Mouse (Mus musculus) cerebellum, postnatal 36 days (tissue): ENCODE measurements around the gene Tacr1.

Source experiments
- DNase-seq, 2 experiments: peaks; one replicate each; pipeline ENCODE4 v3.0.0; 2021 to 2022; ENCODE audit warnings: mixed read lengths in 2 of 2

The Tacr1 gene

DNA sequence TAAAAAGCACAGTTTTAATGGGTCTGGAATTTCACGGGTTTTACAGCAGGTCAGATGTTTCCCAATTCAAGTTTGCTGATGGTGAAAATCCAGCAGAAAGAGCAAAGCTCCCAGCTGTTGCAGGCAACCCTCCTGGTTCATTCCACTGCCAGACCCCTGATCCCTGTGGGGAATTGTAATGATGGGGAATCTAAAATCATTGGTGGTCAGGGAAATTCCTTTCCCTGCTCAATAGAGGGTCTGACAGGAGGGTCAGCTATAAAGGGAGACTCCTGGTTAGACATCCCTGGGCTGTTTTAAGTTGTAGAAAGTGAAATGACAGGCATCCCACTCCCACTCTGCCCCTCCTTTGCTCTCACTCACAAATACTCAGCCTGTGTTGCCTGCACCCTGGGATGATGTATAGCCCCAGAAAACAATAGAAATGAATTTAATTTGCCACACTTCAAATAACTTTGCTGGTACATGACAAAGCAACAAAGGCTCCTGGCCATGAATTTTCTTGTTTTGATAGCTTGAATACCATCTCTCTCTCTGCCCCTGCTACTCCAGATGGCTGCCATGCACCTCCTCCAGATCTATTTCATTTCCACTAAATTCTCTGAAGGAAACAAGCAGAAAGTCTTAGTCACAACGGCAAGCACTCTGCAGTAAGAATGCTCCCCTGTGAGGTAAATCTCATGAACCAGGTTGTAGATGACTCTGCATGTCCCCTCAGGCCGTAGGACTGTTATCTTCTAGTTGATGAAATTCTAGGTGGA lies 123.2 kb downstream of the Tacr1 start:
- no peak for DNase-seq

DNA sequence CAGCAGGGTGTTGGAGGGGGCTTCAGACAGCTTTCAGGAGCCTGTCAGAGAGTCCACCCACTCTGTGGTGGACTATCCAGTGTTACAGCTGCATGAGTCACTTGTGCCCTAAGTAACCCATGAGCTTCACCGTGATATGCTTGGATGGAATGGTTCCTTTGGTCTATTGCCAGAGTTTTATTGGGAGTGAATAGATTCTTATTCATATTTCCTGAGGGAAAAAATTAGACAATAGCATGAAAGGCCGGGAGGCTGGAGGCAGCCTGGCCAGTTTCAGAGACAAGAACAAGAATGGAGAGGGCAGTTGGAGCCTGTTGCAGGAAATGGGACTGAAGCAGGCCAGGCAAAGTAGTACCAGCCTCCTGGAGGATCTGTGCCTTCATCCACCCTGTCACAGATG lies 126.5 kb downstream of the Tacr1 start:
- DNase-seq, result no peak

DNA sequence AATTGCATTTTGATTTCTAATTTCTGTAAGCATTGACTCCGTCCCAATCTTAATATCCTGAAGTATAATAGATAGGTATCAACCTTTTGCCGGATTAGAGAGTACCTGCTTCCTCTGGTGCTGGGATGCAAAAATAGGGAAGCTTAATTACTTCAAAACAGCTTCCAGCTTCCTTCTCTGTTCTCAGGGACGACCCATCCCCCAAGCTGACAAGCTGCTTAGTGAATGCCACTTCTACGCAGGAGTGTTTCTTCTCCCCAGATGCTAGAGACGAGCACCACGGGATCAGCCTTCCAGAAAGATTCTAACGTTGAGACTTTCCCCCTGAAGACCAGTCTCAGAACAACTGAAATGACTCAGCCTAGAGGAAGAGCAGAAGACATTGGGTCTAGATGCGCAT lies 134.5 kb downstream of the Tacr1 start:
- no peak for DNase-seq

DNA sequence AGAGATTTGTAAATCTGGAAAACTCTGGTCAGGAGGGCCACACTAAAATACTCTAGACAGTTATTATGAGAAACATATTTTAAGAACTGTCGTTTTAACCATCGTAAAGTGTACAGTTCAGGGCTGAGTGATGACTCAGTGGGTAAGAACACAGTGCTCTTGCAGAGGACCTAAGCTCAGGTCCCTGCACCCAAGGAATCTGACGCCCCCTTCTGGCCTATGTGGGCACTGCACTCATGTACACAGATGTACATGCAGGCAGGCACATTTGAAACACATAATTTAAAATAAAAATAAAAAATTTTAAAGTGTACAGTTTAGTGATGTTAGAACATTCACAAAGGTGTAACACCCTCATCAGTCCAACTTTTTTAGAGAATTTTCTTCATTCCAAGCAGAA lies 147.1 kb downstream of the Tacr1 start:
- DNase-seq, result no peak

DNA sequence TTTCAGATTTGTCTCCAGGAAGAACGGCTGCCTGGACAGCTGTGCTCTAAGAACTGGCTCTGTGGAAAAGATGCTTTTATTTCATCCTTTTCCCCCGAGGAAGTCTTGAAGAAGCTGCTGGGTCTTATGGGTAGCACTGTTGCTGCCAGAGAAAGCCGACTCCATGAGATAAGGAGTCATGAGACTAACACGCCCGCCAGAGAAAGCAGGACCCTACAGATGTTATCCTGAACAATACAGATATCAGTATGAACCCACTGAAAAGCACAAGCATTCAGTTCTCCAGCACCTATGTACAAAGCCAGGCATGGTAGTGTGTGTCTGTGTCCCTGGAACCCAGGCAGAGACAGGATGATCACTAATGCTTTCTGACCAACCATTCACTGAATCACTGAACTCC lies 173.3 kb downstream of the Tacr1 start:
- DNase-seq, result no peak

DNA sequence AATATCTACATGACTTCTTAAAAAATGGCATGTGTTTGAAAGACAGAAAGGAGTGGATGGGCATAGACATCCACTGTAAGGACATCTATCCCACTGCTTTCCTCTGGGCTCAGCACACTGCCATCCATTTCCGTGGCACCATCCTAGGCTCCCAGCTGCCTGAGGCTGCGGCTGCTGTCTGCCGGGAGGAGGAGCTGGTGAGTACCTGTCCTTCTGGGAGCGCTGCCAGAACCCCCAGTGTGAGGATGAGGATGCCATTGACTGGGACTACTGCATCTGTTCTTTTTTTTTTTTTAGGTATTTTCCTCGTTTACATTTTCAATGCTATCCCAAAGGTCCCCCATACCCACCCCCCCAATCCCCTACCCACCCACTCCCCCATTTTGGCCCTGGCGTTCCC lies 183.3 kb downstream of the Tacr1 start:
- no peak for DNase-seq

DNA sequence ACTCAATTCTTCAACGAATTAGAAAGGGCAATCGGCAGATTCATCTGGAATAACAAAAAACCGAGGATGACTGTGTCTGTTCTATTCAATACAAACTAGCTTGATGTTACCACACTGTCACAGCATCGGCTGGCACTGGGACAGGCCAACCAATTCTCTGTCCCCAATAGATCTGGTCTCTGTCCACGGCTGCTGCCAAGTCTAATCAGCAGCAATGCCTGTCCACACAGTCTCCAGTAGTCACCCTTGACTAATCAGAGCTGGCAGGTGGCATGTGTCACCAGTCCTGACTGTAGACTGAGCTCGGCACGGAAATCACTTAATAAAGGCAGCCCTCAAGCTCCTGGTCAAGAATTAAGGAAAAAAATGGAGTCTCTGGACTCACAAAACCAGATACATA lies 187.3 kb downstream of the Tacr1 start:
- DNase-seq, result no peak

- no peak for DNase-seq
These were observed 193.4 kb downstream of the Tacr1 start for GRCm38 (mm10) chr6:82595461-82596090.

DNA sequence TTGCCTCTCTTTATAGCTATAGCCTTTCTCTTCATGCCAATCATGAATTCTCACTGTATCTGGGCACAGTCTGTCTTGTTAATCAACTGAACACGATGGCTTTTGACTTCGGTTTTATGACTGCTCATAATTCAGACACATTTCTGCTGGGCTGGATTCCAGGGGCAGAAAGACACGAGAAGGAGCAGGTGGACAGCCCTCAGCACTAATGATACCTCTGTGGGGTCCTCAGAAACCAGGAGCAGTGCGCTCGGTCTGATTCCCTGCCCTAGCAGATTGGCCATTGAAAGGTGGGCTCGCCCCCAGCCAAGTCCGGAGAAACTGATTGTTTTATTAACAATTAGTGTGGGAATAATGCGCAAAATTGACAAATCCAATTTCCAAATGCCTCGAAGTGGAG lies 201.1 kb downstream of the Tacr1 start:
- no peak for DNase-seq

GRCm38 (mm10) chr6:82603665-82604064 lies 201.5 kb downstream of the Tacr1 start:
- DNase-seq, result peak; percentile 17 to 20

- DNase-seq, result no peak
These were observed 202.7 kb downstream of the Tacr1 start for GRCm38 (mm10) chr6:82604791-82605190.

GRCm38 (mm10) chr6:82608756-82609155 lies 206.6 kb downstream of the Tacr1 start:
- no peak for DNase-seq

DNA sequence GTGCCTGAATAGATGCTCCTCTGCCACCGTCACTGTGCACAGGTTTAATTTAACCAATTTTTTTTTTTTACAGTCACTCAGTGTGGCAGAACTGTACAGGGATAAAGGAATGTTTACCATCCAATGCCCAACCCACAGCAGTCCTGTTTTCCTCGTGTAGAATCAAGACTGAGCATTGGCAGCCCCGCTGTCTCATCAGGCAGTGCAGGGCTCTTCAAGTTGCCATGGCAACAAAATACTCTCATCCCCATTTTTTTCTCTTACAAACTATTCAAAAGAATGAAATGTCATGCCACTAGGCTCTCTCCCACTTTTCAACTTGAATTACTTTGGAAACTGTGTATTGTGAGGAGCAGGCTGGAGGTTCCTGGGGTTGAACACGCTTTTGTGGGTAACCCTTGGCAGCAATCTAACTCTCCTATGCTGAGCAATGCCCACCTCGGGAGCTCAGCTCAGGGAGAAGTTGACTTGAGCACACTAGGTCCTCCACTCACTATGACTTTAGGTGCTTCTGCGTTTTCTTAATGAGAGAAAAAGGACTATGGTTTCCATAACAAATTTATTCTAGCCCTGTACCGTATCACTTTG lies 207.3 kb downstream of the Tacr1 start:
- no peak for DNase-seq
